Mouse (Mus musculus) stomach, postnatal 0 days (tissue): ENCODE results near the gene Hist2h2aa1. TPM values are rescaled to one million over a fixed set of nuclear protein-coding genes. Genes with fewer than 3 reads are reported as not detected.

Experiments
- ATAC-seq: fragments of 200-750 bp; cut with Nextera tagmentation; 2 replicates; pipeline ENCODE4 v1.8.0; 2017; ENCODE audit not compliant: low FRiP score, low TSS enrichment
- DNase-seq: peaks from one replicate; pipeline ENCODE4 v3.0.0-alpha.2; 2016; ENCODE audit warnings: low spot score
- H3K27ac ChIP-seq: fragments of 300-500 bp; sonication (generic); replicated peaks from 2 replicates; pipeline ENCODE4 v1.5.1; 2014; ENCODE audit warnings: mild to moderate bottlenecking, control low read depth
- H3K27me3 ChIP-seq: fragments of 300-500 bp; sonication (generic); 2 replicates; pipeline ENCODE4 v1.6.1; 2014; ENCODE audit warnings: low read length; ENCODE audit not compliant: control insufficient read depth, insufficient read depth
- H3K36me3 ChIP-seq: fragments of 300-500 bp; sonication (generic); 2 replicates; pipeline ENCODE4 v1.6.1; 2014; ENCODE audit warnings: low read length, mixed read lengths; ENCODE audit not compliant: control insufficient read depth, insufficient read depth
- H3K4me1 ChIP-seq: fragments of 300-500 bp; sonication (generic); replicated peaks from 2 replicates; pipeline ENCODE4 v1.6.1; 2014; ENCODE audit warnings: antibody characterized with exemption; ENCODE audit not compliant: control insufficient read depth, insufficient read depth
- H3K4me2 ChIP-seq: fragments of 300-500 bp; sonication (generic); replicated peaks from 2 replicates; pipeline ENCODE4 v1.6.1; 2014; ENCODE audit warnings: low read depth, mild to moderate bottlenecking, control low read depth, moderate library complexity
- H3K4me3 ChIP-seq: fragments of 300-500 bp; sonication (generic); 2 replicates; pipeline ENCODE4 v1.5.1; 2014; ENCODE audit warnings: low read depth, low read length, control low read depth
- H3K9ac ChIP-seq: fragments of 300-500 bp; sonication (generic); 2 replicates; pipeline ENCODE4 v1.6.1; 2014; ENCODE audit warnings: mild to moderate bottlenecking, low read length, control low read depth, mixed read lengths
- H3K9me3 ChIP-seq: fragments of 300-500 bp; sonication (generic); 2 replicates; pipeline ENCODE4 v1.6.1; 2016; ENCODE audit warnings: low read length; ENCODE audit not compliant: control insufficient read depth
- CTCF ChIP-seq: IDR thresholded peaks from 2 replicates; pipeline ENCODE4 v1.5.1; 2016; ENCODE audit warnings: antibody characterized with exemption, low read depth, mild to moderate bottlenecking, moderate library complexity
- EP300 ChIP-seq: optimal IDR thresholded peaks from 2 replicates; pipeline ENCODE3; 2016; ENCODE audit warnings: antibody characterized with exemption
- WGBS: fragments of 180-500 bp; shearing (Covaris S2); extraction: QIAGEN DNeasy Blood & Tissue Kit; methylation state at CpG from one replicate; pipeline ENCODE4 v1.1.7; 2014; 5-methylcytosine and 5-hydroxymethylcytosine counted together
- polyA plus RNA-seq: library from polyadenylated mRNA; unstranded; fragments of >200 nt; fragmentation: Nextera tagmentation; extraction: Ambion mirVana; gene quantifications from 2 replicates; pipeline ENCODE4 v1.2.1, GENCODE M21; 2015

The Hist2h2aa1 gene
- polyA plus RNA-seq, 1 experiment from 2014 or later: 98.7 TPM

- Histone ChIP-seq H3K9me3 (no peaks in the 10 kb centered on the region), H3K27ac (peak within 1 kb of the TSS; percentile 97), H3K36me3 (no peaks in the 10 kb centered on the region), H3K4me1 (0 out of 2 replicates have a peak, but pooled peaks cover 5% of the 10 kb centered on the region), H3K9ac (peak within 1 kb of the TSS; percentile 79), H3K4me2 (peak within 1 kb of the TSS; percentile 69), H3K27me3 (no peaks in the 10 kb centered on the region), H3K4me3 (peak within 1 kb of the TSS; percentile 53)
- TF ChIP-seq EP300 (peak; percentile 57), CTCF (peak; percentile 15; the same call in 1 of the 2 replicates)
- peak; percentile 84 for DNase-seq
- under 1% methylated on average over 42 of the region's 43 CpGs for WGBS
- ATAC-seq: peak; percentile 92
Measured at GRCm38 (mm10) chr3:96220765-96221639, 24.3 kb upstream of the Hist2h2aa1 start, which contains the start of the genes Hist2h2ac and Hist2h2be. TSS of gene Hist2h2ac (minus strand) at chr3:96220880. TSS of gene Hist2h2be (plus strand) at chr3:96221119.

GRCm38 (mm10) chr3:96221640-96222038 lies 23.7 kb upstream of the Hist2h2aa1 start:
- TF ChIP-seq CTCF (no peak), EP300 (no peak)
- H3K4me1 ChIP-seq: 0 out of 2 replicates have a peak, but pooled peaks cover 5% of the 10 kb centered on the region
- DNase-seq (no peak), ATAC-seq (no peak)
- 20% methylated on average over 9 of the region's 9 CpGs for WGBS
- peak overlapping the region; percentile 97 for H3K27ac ChIP-seq
- H3K36me3 ChIP-seq: no peaks in the 10 kb centered on the region
- no peaks in the 10 kb centered on the region for H3K9me3 ChIP-seq
- peak overlapping the region; percentile 53 for H3K4me3 ChIP-seq
- no peaks in the 10 kb centered on the region for H3K27me3 ChIP-seq
- peak overlapping the region; percentile 69 for H3K4me2 ChIP-seq
- peak overlapping the region; percentile 60 for H3K9ac ChIP-seq

- DNase-seq (no peak), ATAC-seq (no peak)
- H3K4me3 ChIP-seq: no peak overlapping the region
- no peak overlapping the region for H3K9ac ChIP-seq
- no peaks in the 10 kb centered on the region for H3K36me3 ChIP-seq
- 75% methylated on average over 4 of the region's 4 CpGs for WGBS
- H3K27me3 ChIP-seq: no peaks in the 10 kb centered on the region
- no peaks in the 10 kb centered on the region for H3K9me3 ChIP-seq
- H3K4me2 ChIP-seq: peak overlapping the region; percentile 8; the same call in 1 of the 2 replicates
- no peak for TF ChIP-seq EP300
- no peak for TF ChIP-seq CTCF
- H3K27ac ChIP-seq: no peak overlapping the region
- 0 out of 2 replicates have a peak, but pooled peaks cover 5% of the 10 kb centered on the region for H3K4me1 ChIP-seq
Measured at GRCm38 (mm10) chr3:96222774-96223173, 22.5 kb upstream of the Hist2h2aa1 start.

- no peak overlapping the region for H3K4me3 ChIP-seq
- ATAC-seq (no peak), DNase-seq (no peak)
- H3K4me1 ChIP-seq: 0 out of 2 replicates have a peak, but pooled peaks cover 5% of the 10 kb centered on the region
- H3K27ac ChIP-seq: no peak overlapping the region
- 31% methylated on average over 2 of the region's 2 CpGs for WGBS
- H3K9ac ChIP-seq: no peak overlapping the region
- H3K27me3 ChIP-seq: no peaks in the 10 kb centered on the region
- H3K4me2 ChIP-seq: no peak overlapping the region
- no peaks in the 10 kb centered on the region for H3K9me3 ChIP-seq
- H3K36me3 ChIP-seq: no peaks in the 10 kb centered on the region
- TF ChIP-seq CTCF (no peak), EP300 (no peak)
Measured at GRCm38 (mm10) chr3:96225421-96225820, 19.9 kb upstream of the Hist2h2aa1 start.

- WGBS: 57% methylated on average over 8 of the region's 8 CpGs
Measured at GRCm38 (mm10) chr3:96226695-96227648, 18.3 kb upstream of the Hist2h2aa1 start.

More at GRCm38 (mm10) chr3:96226695-96227648, 18.3 kb upstream of the Hist2h2aa1 start:
- Histone ChIP-seq H3K36me3 (no peaks in the 10 kb centered on the region), H3K9ac (no peak overlapping the region), H3K4me3 (no peak overlapping the region), H3K4me1 (0 out of 2 replicates have a peak, but pooled peaks cover 5% of the 10 kb centered on the region), H3K27ac (no peak overlapping the region), H3K27me3 (no peaks in the 10 kb centered on the region), H3K9me3 (no peaks in the 10 kb centered on the region), H3K4me2 (no peak overlapping the region)
- DNase-seq (no peak), ATAC-seq (peak; percentile 46)
- TF ChIP-seq EP300 (no peak), CTCF (no peak)
